Mouse (Mus musculus): Measurements from ENCODE around the gene Rpl26. TPM values are rescaled to one million over a fixed set of nuclear protein-coding genes. Genes with fewer than 3 reads are reported as not detected.
"Not testable (repeated sequence)": the region's sequence is repeated elsewhere in the genome, so short reads cannot be mapped to it uniquely, and the experiment has no call there.

Rpl26 gene
- polyA plus RNA-seq, 1 experiment from 2014 or later: 880 TPM

GRCm38 (mm10) chr11:68926981-68927380 lies 25.6 kb downstream of the Rpl26 start, which contains the start of gene Odf4:
Gene Odf4 (minus strand): TSS chr11:68927081.
- ATAC-seq (ENCODE audit: borderline replicate concordance, extremely low read depth, low FRiP score, low TSS enrichment): no peak
- Histone ChIP-seq H3K36me3 (no peaks in the 10 kb centered on the region), H3K9ac (no peak within 1 kb of the TSS), H3K4me3 (no peak within 1 kb of the TSS), H3K27me3 (no peaks in the 10 kb centered on the region), H3K27ac (no peak within 1 kb of the TSS), H3K4me1 (no peaks in the 10 kb centered on the region), H3K9me3 (no peaks in the 10 kb centered on the region), H3K4me2 (no peak within 1 kb of the TSS)
- 78% methylated on average over 3 of the region's 3 CpGs for WGBS

GRCm38 (mm10) chr11:68929947-68930346 lies 28.6 kb downstream of the Rpl26 start:
- 10% methylated on average over 6 of the region's 6 CpGs for WGBS
- no peaks in the 10 kb centered on the region for H3K36me3 ChIP-seq

DNA sequence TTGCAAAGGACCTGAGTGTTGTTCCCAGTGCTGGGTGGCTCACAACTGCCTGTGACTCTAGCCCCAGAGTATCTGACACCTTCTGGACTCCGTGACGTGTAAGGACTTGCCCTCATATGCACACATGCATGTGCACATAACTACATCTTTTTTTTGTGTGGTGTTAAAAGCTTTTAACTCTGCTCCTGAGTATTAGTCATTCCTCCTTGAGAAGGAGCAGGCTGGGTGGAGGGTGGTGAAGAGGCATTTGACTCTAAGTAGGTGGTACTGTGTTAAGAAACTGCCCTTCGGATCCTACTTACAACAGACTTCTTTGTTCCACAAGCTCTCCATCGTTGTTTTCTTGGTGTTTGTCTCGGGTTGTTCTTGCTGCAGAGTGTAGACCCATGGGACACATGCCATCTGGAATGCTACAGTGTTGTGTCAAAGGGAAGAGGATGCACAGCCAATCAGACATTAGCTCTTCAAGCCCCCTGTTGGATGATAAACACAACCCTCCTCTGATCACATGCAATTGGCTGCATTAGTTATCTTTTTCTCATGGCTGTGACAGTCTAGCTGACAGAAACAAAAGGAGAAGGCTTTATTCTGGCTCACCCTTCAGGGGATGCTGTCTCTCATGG lies 32.6 kb downstream of the Rpl26 start:
- ATAC-seq (ENCODE audit: borderline replicate concordance, extremely low read depth, low FRiP score, low TSS enrichment): no peak
- WGBS: 57% methylated on average over 5 of the region's 5 CpGs
- H3K4me2 ChIP-seq: no peak overlapping the region

More at GRCm38 (mm10) chr11:68929947-68930346, 28.6 kb downstream of the Rpl26 start:
- H3K27ac ChIP-seq: no peak overlapping the region
- H3K9me3 ChIP-seq: no peaks in the 10 kb centered on the region
- ATAC-seq (ENCODE audit: borderline replicate concordance, extremely low read depth, low FRiP score, low TSS enrichment): no peak
- no peaks in the 10 kb centered on the region for H3K4me1 ChIP-seq
- peak overlapping the region; percentile 1; the same call in 1 of the 2 replicates for H3K4me2 ChIP-seq
- H3K4me3 ChIP-seq: no peak overlapping the region
- H3K9ac ChIP-seq: no peak overlapping the region
- H3K27me3 ChIP-seq: no peaks in the 10 kb centered on the region

GRCm38 (mm10) chr11:68936951-68937350 lies 35.6 kb downstream of the Rpl26 start:
- not testable (repeated sequence) for H3K36me3 ChIP-seq; H3K4me2 ChIP-seq; H3K27me3 ChIP-seq; H3K9ac ChIP-seq; H3K9me3 ChIP-seq; H3K4me3 ChIP-seq; H3K27ac ChIP-seq; ATAC-seq (ENCODE audit: borderline replicate concordance, extremely low read depth, low FRiP score, low TSS enrichment)
- 82% methylated on average over 4 of the region's 4 CpGs for WGBS
- peaks cover 16% of the 10 kb centered on the region for H3K4me1 ChIP-seq

More for the DNA sequence above, 32.6 kb downstream of the Rpl26 start:
- Histone ChIP-seq H3K27me3 (no peaks in the 10 kb centered on the region), H3K4me3 (no peak overlapping the region), H3K27ac (no peak overlapping the region), H3K36me3 (no peaks in the 10 kb centered on the region), H3K9ac (no peak overlapping the region), H3K9me3 (no peaks in the 10 kb centered on the region), H3K4me1 (no peaks in the 10 kb centered on the region)

- peak overlapping the region; percentile 68 for H3K27ac ChIP-seq
- no peaks in the 10 kb centered on the region for H3K9me3 ChIP-seq
- peaks cover 16% of the 10 kb centered on the region for H3K4me1 ChIP-seq
- H3K4me2 ChIP-seq: peak overlapping the region; percentile 62
- H3K27me3 ChIP-seq: no peaks in the 10 kb centered on the region
- H3K4me3 ChIP-seq: peak overlapping the region; percentile 47
- no peaks in the 10 kb centered on the region for H3K36me3 ChIP-seq
- peak; percentile 99 for ATAC-seq (ENCODE audit: borderline replicate concordance, extremely low read depth, low FRiP score, low TSS enrichment)
- H3K9ac ChIP-seq: peak overlapping the region; percentile 52
- WGBS: 2% methylated on average over 16 of the region's 16 CpGs
These were observed 38.3 kb downstream of the Rpl26 start for GRCm38 (mm10) chr11:68939451-68940304.

DNA sequence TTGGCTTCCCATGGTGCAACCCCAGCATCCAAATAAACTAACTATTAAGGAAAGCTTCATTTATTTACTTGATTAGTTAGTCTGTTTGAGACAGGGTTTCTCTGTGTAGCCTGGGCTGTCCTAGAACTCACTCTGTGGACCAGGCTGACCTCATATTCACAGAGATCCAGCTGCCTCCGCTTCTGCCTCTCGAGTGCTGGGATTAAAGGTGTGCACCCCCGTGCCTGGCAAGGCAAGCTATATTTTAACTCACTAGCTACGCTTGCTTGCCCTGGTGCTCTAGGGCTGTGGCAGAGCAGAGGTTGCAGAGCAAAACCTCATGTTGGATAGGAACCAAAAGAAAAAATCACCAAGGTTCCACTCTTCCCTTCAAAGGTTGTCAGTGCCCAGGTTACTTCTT lies 39.1 kb downstream of the Rpl26 start:
- WGBS: 46% methylated on average over 4 of the region's 4 CpGs
- no peak overlapping the region for H3K27ac ChIP-seq
- ATAC-seq (ENCODE audit: borderline replicate concordance, extremely low read depth, low FRiP score, low TSS enrichment): no peak
- H3K4me2 ChIP-seq: peak overlapping the region; percentile 62
- peak overlapping the region; percentile 52; the same call in 1 of the 2 replicates for H3K9ac ChIP-seq
- H3K36me3 ChIP-seq: no peaks in the 10 kb centered on the region
- H3K27me3 ChIP-seq: 0 out of 2 replicates have a peak, but pooled peaks cover under 1% of the 10 kb centered on the region
- peak overlapping the region; percentile 47 for H3K4me3 ChIP-seq
- no peaks in the 10 kb centered on the region for H3K9me3 ChIP-seq
- peaks cover 16% of the 10 kb centered on the region for H3K4me1 ChIP-seq

DNA sequence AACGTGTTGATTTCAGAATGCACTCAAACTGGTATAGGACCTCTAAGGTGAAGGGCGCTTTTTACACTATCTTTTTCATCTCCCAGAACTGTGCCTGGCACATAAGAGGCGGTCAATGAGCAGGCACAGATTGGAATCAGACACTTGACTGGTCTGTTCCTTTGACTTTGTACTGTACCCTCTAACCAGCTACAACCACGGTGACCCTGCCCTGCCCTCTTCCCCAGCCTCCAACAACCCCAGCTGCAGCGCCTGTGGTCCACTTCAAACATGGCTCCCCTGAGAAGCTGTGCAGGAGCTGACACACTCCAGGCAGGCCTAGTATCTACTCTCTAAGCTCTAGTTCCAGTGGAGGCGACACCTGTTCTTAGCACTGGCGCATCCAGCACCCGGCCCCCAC lies 41.3 kb downstream of the Rpl26 start:
- H3K9me3 ChIP-seq: no peaks in the 10 kb centered on the region
- H3K27me3 ChIP-seq: peaks cover 20% of the 10 kb centered on the region; the same call in 1 of the 2 replicates
- H3K9ac ChIP-seq: no peak overlapping the region
- H3K36me3 ChIP-seq: peaks cover 3% of the 10 kb centered on the region; the same call in 1 of the 2 replicates
- WGBS: 79% methylated on average over 8 of the region's 8 CpGs
- peaks cover 16% of the 10 kb centered on the region for H3K4me1 ChIP-seq
- no peak overlapping the region for H3K4me2 ChIP-seq
- no peak overlapping the region for H3K4me3 ChIP-seq
- no peak for ATAC-seq (ENCODE audit: borderline replicate concordance, extremely low read depth, low FRiP score, low TSS enrichment)
- H3K27ac ChIP-seq: no peak overlapping the region

DNA sequence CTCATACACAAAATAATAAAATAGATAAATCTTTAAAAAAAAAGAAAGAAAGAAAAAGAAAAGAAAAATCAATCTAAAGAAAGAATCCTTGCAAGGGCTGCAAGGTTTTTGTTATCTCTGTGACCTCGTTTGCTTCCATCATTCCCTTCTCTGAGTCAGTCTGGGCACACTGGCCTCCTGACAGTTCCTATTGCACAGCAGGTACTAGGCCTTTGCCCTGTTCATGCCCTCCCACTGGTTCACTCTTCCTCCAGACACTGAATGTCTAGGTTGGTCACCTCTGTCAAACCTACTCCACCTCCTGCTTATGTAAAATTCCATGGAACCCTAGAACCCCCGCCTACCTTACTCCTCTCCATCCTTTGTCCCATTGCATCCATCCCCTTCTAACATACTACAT lies 43.9 kb downstream of the Rpl26 start:
- Histone ChIP-seq H3K4me3 (no peak overlapping the region), H3K4me2 (no peak overlapping the region), H3K9ac (no peak overlapping the region), H3K36me3 (peaks cover 6% of the 10 kb centered on the region; the same call in 1 of the 2 replicates), H3K9me3 (no peaks in the 10 kb centered on the region), H3K4me1 (peaks cover 8% of the 10 kb centered on the region), H3K27ac (no peak overlapping the region), H3K27me3 (peaks cover 26% of the 10 kb centered on the region; the same call in 1 of the 2 replicates)
- 56% methylated on average over 2 of the region's 2 CpGs for WGBS
- ATAC-seq (ENCODE audit: borderline replicate concordance, extremely low read depth, low FRiP score, low TSS enrichment): no peak

- Histone ChIP-seq H3K4me3 (no peak overlapping the region), H3K27me3 (peaks cover 26% of the 10 kb centered on the region; the same call in 1 of the 2 replicates), H3K9ac (no peak overlapping the region), H3K9me3 (no peaks in the 10 kb centered on the region), H3K27ac (no peak overlapping the region), H3K4me1 (0 out of 2 replicates have a peak, but pooled peaks cover under 1% of the 10 kb centered on the region), H3K36me3 (peaks cover 6% of the 10 kb centered on the region; the same call in 1 of the 2 replicates), H3K4me2 (no peak overlapping the region)
- ATAC-seq (ENCODE audit: borderline replicate concordance, extremely low read depth, low FRiP score, low TSS enrichment): no peak
- 88% methylated on average over 4 of the region's 4 CpGs for WGBS
These were observed 44.6 kb downstream of the Rpl26 start for GRCm38 (mm10) chr11:68946001-68946400.

- H3K4me3 ChIP-seq: no peak overlapping the region
- ATAC-seq (ENCODE audit: borderline replicate concordance, extremely low read depth, low FRiP score, low TSS enrichment): peak; percentile 31; the same call in 1 of the 2 replicates
- no peaks in the 10 kb centered on the region for H3K9me3 ChIP-seq
- peak overlapping the region; percentile 29; the same call in 1 of the 2 replicates for H3K4me2 ChIP-seq
- H3K36me3 ChIP-seq: peaks cover 6% of the 10 kb centered on the region; the same call in 1 of the 2 replicates
- WGBS: 9% methylated on average over 14 of the region's 16 CpGs
- H3K9ac ChIP-seq: no peak overlapping the region
- no peak overlapping the region for H3K27ac ChIP-seq
- H3K27me3 ChIP-seq: peaks cover 26% of the 10 kb centered on the region; the same call in 1 of the 2 replicates
- no peaks in the 10 kb centered on the region for H3K4me1 ChIP-seq
These were observed 45.5 kb downstream of the Rpl26 start for GRCm38 (mm10) chr11:68946806-68947440.

- Histone ChIP-seq H3K36me3 (peaks cover 6% of the 10 kb centered on the region; the same call in 1 of the 2 replicates), H3K4me3 (no peak overlapping the region), H3K9ac (no peak overlapping the region), H3K9me3 (no peaks in the 10 kb centered on the region), H3K27me3 (peaks cover 26% of the 10 kb centered on the region; the same call in 1 of the 2 replicates), H3K4me2 (no peak overlapping the region), H3K4me1 (no peaks in the 10 kb centered on the region), H3K27ac (no peak overlapping the region)
- no peak for ATAC-seq (ENCODE audit: borderline replicate concordance, extremely low read depth, low FRiP score, low TSS enrichment)
- WGBS: 16% methylated on average over 12 of the region's 12 CpGs
These were observed 46.2 kb downstream of the Rpl26 start for GRCm38 (mm10) chr11:68947542-68947993.

All from lung, embryonic 15.5 days (tissue).